Mouse (Mus musculus) C3H10T1/2 (cell line): ENCODE measurements around the gene Cyp3a57. TPM values are rescaled to one million over a fixed set of nuclear protein-coding genes. Genes with fewer than 3 reads are reported as not detected.

ENCODE experiments used
- polyA plus RNA-seq, 2 experiments: library from polyadenylated mRNA; unstranded; fragments of >200 nt; fragmentation: generic; extraction: Trizol; gene quantifications; one replicate each; pipeline ENCODE4 v1.2.1; 2012; ENCODE audit warnings: missing spikeins in 2 of 2

The Cyp3a57 gene
- under 1 TPM in 1 of 2 experiments, not detected in 1; 0.04 TPM for polyA plus RNA-seq

GRCm38 (mm10) chr5:145344941-145345340 is at the start of gene Cyp3a57:
Gene Cyp3a57 (plus strand): TSS chr5:145345279.

Other genes with a start within 250 kb of the Cyp3a57 start
- gene Arpc1b, start 231.1 kb upstream of the Cyp3a57 start, polyA plus RNA-seq, result 100 to 1,000 TPM; 214 to 895 TPM
- gene Pdap1, start 205.0 kb upstream of the Cyp3a57 start, polyA plus RNA-seq, result 10 to 100 TPM; 75.8 to 82.1 TPM
- gene Bud31, start 204.9 kb upstream of the Cyp3a57 start, polyA plus RNA-seq, result 100 to 1,000 TPM in 1 of 2 experiments, 10 to 100 TPM in 1; 55.8 to 115 TPM
- gene Ptcd1, start 178.2 kb upstream of the Cyp3a57 start, polyA plus RNA-seq, result 10 to 100 TPM in 1 of 2 experiments, 1 to 10 TPM in 1; 7.3 to 15.8 TPM
- 10 to 100 TPM; 21.5 to 26.2 TPM for gene Cpsf4, start 178.1 kb upstream of the Cyp3a57 start, polyA plus RNA-seq
- 100 to 1,000 TPM; 548 to 746 TPM for gene Atp5j2, start 153.2 kb upstream of the Cyp3a57 start, polyA plus RNA-seq
- gene Zkscan14, start 143.4 kb upstream of the Cyp3a57 start, polyA plus RNA-seq, result 1 to 10 TPM; 2.4 to 8.2 TPM
- 1 to 10 TPM; 1.1 to 8.7 TPM for gene Zkscan5, start 140.7 kb upstream of the Cyp3a57 start, polyA plus RNA-seq
- gene Zfp655, start 113.6 kb upstream of the Cyp3a57 start, polyA plus RNA-seq, result 1 to 10 TPM; 1.3 to 5.5 TPM
- gene Zscan25, start 64.8 kb upstream of the Cyp3a57 start, polyA plus RNA-seq, result 10 to 100 TPM in 1 of 2 experiments, 1 to 10 TPM in 1; 2.1 to 11.1 TPM
- gene Cyp3a16, start 124.4 kb downstream of the Cyp3a57 start, polyA plus RNA-seq, result not detected
- not detected for gene Cyp3a41b, start 239.5 kb downstream of the Cyp3a57 start, polyA plus RNA-seq